Mouse (Mus musculus): ENCODE measurements at regions not wholly inside any gene's neighbourhood (a gene's known extent, or its start where the extent isn't known, plus 50 kb on each side); places are given as distances from the start of the nearest gene placed in this dataset.

- TF ChIP-seq POLR2A (IDR thresholded peaks at IDR 0.05; ENCODE audit: borderline replicate concordance, insufficient read depth, low read length) (no peak), CTCF (IDR thresholded peaks at IDR 0.05; ENCODE audit: borderline replicate concordance, insufficient read depth, low read depth, low read length) (no peak)
Observed at GRCm38 (mm10) chr3:39925436-39925835, 605.6 kb upstream of the Intu start.
